Mouse (Mus musculus): ENCODE measurements at regions not wholly inside any gene's neighbourhood (a gene's known extent, or its start where the extent isn't known, plus 50 kb on each side); places are given as distances from the start of the nearest gene placed in this dataset.

- Histone ChIP-seq H3K27me3 (ENCODE audit: low read depth, poor library complexity, severe bottlenecking) (no peaks in the 10 kb centered on the region), H3K36me3 (no peaks in the 10 kb centered on the region), H3K27ac (replicated peaks) (no peak overlapping the region), H3K4me1 (no peaks in the 10 kb centered on the region), H3K4me3 (no peak overlapping the region), H3K9me3 (replicated peaks) (no peaks in the 10 kb centered on the region)
- no peak for DNase-seq (ENCODE audit: low spot score)
- 74% methylated on average over 4 of the region's 4 CpGs for WGBS
Measured at GRCm38 (mm10) chr9:30353965-30354364, 72.9 kb upstream of the Snx19 start.

GRCm38 (mm10) chr9:30355642-30356041 lies 71.3 kb upstream of the Snx19 start:
- Histone ChIP-seq H3K27me3 (ENCODE audit: low read depth, poor library complexity, severe bottlenecking) (no peaks in the 10 kb centered on the region), H3K4me1 (no peaks in the 10 kb centered on the region), H3K36me3 (no peaks in the 10 kb centered on the region), H3K27ac (replicated peaks) (no peak overlapping the region), H3K4me3 (no peak overlapping the region), H3K9me3 (replicated peaks) (no peaks in the 10 kb centered on the region)
- WGBS: 91% methylated on average over 2 of the region's 2 CpGs
- no peak for DNase-seq (ENCODE audit: low spot score)

GRCm38 (mm10) chr9:30369554-30370440 lies 57.1 kb upstream of the Snx19 start:
- no peak overlapping the region for H3K27ac ChIP-seq (replicated peaks)
- WGBS: 89% methylated on average over 11 of the region's 11 CpGs
- no peaks in the 10 kb centered on the region for H3K27me3 ChIP-seq (ENCODE audit: low read depth, poor library complexity, severe bottlenecking)
- DNase-seq (ENCODE audit: low spot score): no peak
- no peaks in the 10 kb centered on the region for H3K4me1 ChIP-seq
- no peaks in the 10 kb centered on the region for H3K9me3 ChIP-seq (replicated peaks)
- no peak overlapping the region for H3K4me3 ChIP-seq
- no peaks in the 10 kb centered on the region for H3K36me3 ChIP-seq

GRCm38 (mm10) chr9:30370789-30371188 lies 56.1 kb upstream of the Snx19 start:
- Histone ChIP-seq H3K27me3 (ENCODE audit: low read depth, poor library complexity, severe bottlenecking) (no peaks in the 10 kb centered on the region), H3K36me3 (no peaks in the 10 kb centered on the region), H3K9me3 (replicated peaks) (no peaks in the 10 kb centered on the region), H3K4me3 (no peak overlapping the region), H3K4me1 (no peaks in the 10 kb centered on the region), H3K27ac (replicated peaks) (no peak overlapping the region)
- no peak for DNase-seq (ENCODE audit: low spot score)
- 83% methylated on average over 2 of the region's 2 CpGs for WGBS

- Histone ChIP-seq H3K36me3 (no peaks in the 10 kb centered on the region), H3K4me1 (peaks cover 5% of the 10 kb centered on the region; the same call in 1 of the 2 replicates), H3K27me3 (ENCODE audit: low read depth, poor library complexity, severe bottlenecking) (no peaks in the 10 kb centered on the region), H3K4me3 (no peak overlapping the region), H3K27ac (replicated peaks) (no peak overlapping the region), H3K9me3 (replicated peaks) (no peaks in the 10 kb centered on the region)
- no peak for DNase-seq (ENCODE audit: low spot score)
- 82% methylated on average over 3 of the region's 3 CpGs for WGBS
Measured at GRCm38 (mm10) chr9:30376908-30377307, 50.0 kb upstream of the Snx19 start.
